Mouse (Mus musculus) C2C12 (cell line): ENCODE measurements around the gene Trim60.

Experiments
- CTCF ChIP-seq: IDR thresholded peaks from one replicate; pipeline ENCODE4 v1.5.1; 2011; ENCODE audit not compliant: control insufficient read depth, insufficient read depth, insufficient read length
- FOSL1 ChIP-seq: IDR thresholded peaks from one replicate; pipeline ENCODE4 v1.8.0; 2011; ENCODE audit warnings: mild to moderate bottlenecking, low read length; ENCODE audit not compliant: poor library complexity, insufficient read depth, severe bottlenecking
- MAX ChIP-seq: IDR thresholded peaks from one replicate; pipeline ENCODE4 v1.6.1; 2011; ENCODE audit warnings: mild to moderate bottlenecking, control low read depth
- MYOD1 ChIP-seq: IDR thresholded peaks from one replicate; pipeline ENCODE4 v1.6.1; 2011; ENCODE audit warnings: low read depth; ENCODE audit not compliant: control insufficient read depth, insufficient read length
- MYOG ChIP-seq: IDR thresholded peaks from one replicate; pipeline ENCODE4 v1.6.1; 2011; ENCODE audit not compliant: control insufficient read depth, insufficient read length; ENCODE audit errors: extremely low read depth

GRCm38 (mm10) chr8:65046565-65046964 lies 28.2 kb upstream of the Trim60 start:
- TF ChIP-seq CTCF (no peak), MYOG (no peak), MAX (no peak), MYOD1 (no peak), FOSL1 (no peak)
